Mouse (Mus musculus): ENCODE measurements around the gene Prn. TPM values are rescaled to one million over a fixed set of nuclear protein-coding genes. Genes with fewer than 3 reads are reported as not detected.

Prn gene
- polyA plus RNA-seq, 1 experiment from 2014 or later, result not detected

GRCm38 (mm10) chr2:131905025-131905424 lies 4.7 kb upstream of the Prn start:
- Histone ChIP-seq H3K36me3 (ENCODE audit: control insufficient read depth, insufficient read depth) (no peaks in the 10 kb centered on the region), H3K9ac (replicated peaks; ENCODE audit: low read depth, low read length) (no peak overlapping the region), H3K9me3 (ENCODE audit: control insufficient read depth, low read length) (no peaks in the 10 kb centered on the region), H3K4me2 (ENCODE audit: low read length) (no peak overlapping the region), H3K4me1 (replicated peaks; ENCODE audit: control insufficient read depth, insufficient read depth, low read length) (peaks cover 4% of the 10 kb centered on the region; the same call in 1 of the 2 replicates), H3K4me3 (replicated peaks; ENCODE audit: low read length) (no peak overlapping the region), H3K27ac (ENCODE audit: low read length) (no peak overlapping the region), H3K27me3 (replicated peaks; ENCODE audit: control insufficient read depth, insufficient read depth, low read length) (no peaks in the 10 kb centered on the region)
- no peak for ATAC-seq
- WGBS, result 61% methylated on average over 5 of the region's 5 CpGs

- no peak for ATAC-seq
- Histone ChIP-seq H3K36me3 (ENCODE audit: control insufficient read depth, insufficient read depth) (no peaks in the 10 kb centered on the region), H3K4me3 (replicated peaks; ENCODE audit: low read length) (no peak overlapping the region), H3K4me1 (replicated peaks; ENCODE audit: control insufficient read depth, insufficient read depth, low read length) (peaks cover 4% of the 10 kb centered on the region; the same call in 1 of the 2 replicates), H3K27ac (ENCODE audit: low read length) (no peak overlapping the region), H3K4me2 (ENCODE audit: low read length) (no peak overlapping the region), H3K9me3 (ENCODE audit: control insufficient read depth, low read length) (no peaks in the 10 kb centered on the region), H3K9ac (replicated peaks; ENCODE audit: low read depth, low read length) (no peak overlapping the region), H3K27me3 (replicated peaks; ENCODE audit: control insufficient read depth, insufficient read depth, low read length) (no peaks in the 10 kb centered on the region)
- WGBS, result 50% methylated on average over 6 of the region's 6 CpGs
These were observed 4.0 kb upstream of the Prn start for GRCm38 (mm10) chr2:131905776-131906175.

- ATAC-seq, result no peak
- H3K9me3 ChIP-seq (ENCODE audit: control insufficient read depth, low read length), result no peaks in the 10 kb centered on the region
- peaks cover 4% of the 10 kb centered on the region for H3K4me1 ChIP-seq (replicated peaks; ENCODE audit: control insufficient read depth, insufficient read depth, low read length)
- no peak overlapping the region for H3K4me3 ChIP-seq (replicated peaks; ENCODE audit: low read length)
- H3K36me3 ChIP-seq (ENCODE audit: control insufficient read depth, insufficient read depth), result no peaks in the 10 kb centered on the region
- 89% methylated on average over 3 of the region's 3 CpGs for WGBS
- no peak overlapping the region for H3K9ac ChIP-seq (replicated peaks; ENCODE audit: low read depth, low read length)
- H3K4me2 ChIP-seq (ENCODE audit: low read length), result no peak overlapping the region
- no peak overlapping the region for H3K27ac ChIP-seq (ENCODE audit: low read length)
- no peaks in the 10 kb centered on the region for H3K27me3 ChIP-seq (replicated peaks; ENCODE audit: control insufficient read depth, insufficient read depth, low read length)
These were observed 3.5 kb upstream of the Prn start for GRCm38 (mm10) chr2:131906266-131906665.

GRCm38 (mm10) chr2:131906846-131907245 lies 2.9 kb upstream of the Prn start:
- H3K9me3 ChIP-seq (ENCODE audit: control insufficient read depth, low read length), result no peaks in the 10 kb centered on the region
- whole genome bisulfite sequencing, result 76% methylated on average over 1 of the region's 1 CpGs
- no peaks in the 10 kb centered on the region for H3K36me3 ChIP-seq (ENCODE audit: control insufficient read depth, insufficient read depth)
- H3K27ac ChIP-seq (ENCODE audit: low read length), result no peak overlapping the region
- peaks cover 9% of the 10 kb centered on the region for H3K4me1 ChIP-seq (replicated peaks; ENCODE audit: control insufficient read depth, insufficient read depth, low read length)
- no peak for ATAC-seq
- H3K27me3 ChIP-seq (replicated peaks; ENCODE audit: control insufficient read depth, insufficient read depth, low read length), result no peaks in the 10 kb centered on the region
- no peak overlapping the region for H3K4me3 ChIP-seq (replicated peaks; ENCODE audit: low read length)
- H3K4me2 ChIP-seq (ENCODE audit: low read length), result no peak overlapping the region
- H3K9ac ChIP-seq (replicated peaks; ENCODE audit: low read depth, low read length), result no peak overlapping the region

GRCm38 (mm10) chr2:131907311-131907710 lies 2.4 kb upstream of the Prn start:
- Histone ChIP-seq H3K9me3 (ENCODE audit: control insufficient read depth, low read length) (no peaks in the 10 kb centered on the region), H3K27me3 (replicated peaks; ENCODE audit: control insufficient read depth, insufficient read depth, low read length) (no peaks in the 10 kb centered on the region), H3K27ac (ENCODE audit: low read length) (no peak overlapping the region), H3K4me2 (ENCODE audit: low read length) (no peak overlapping the region), H3K4me3 (replicated peaks; ENCODE audit: low read length) (no peak overlapping the region), H3K4me1 (replicated peaks; ENCODE audit: control insufficient read depth, insufficient read depth, low read length) (peaks cover 12% of the 10 kb centered on the region), H3K36me3 (ENCODE audit: control insufficient read depth, insufficient read depth) (no peaks in the 10 kb centered on the region), H3K9ac (replicated peaks; ENCODE audit: low read depth, low read length) (no peak overlapping the region)
- 83% methylated on average over 5 of the region's 5 CpGs for WGBS
- no peak for ATAC-seq

- ATAC-seq, result no peak
- Histone ChIP-seq H3K4me2 (ENCODE audit: low read length) (no peak overlapping the region), H3K9me3 (ENCODE audit: control insufficient read depth, low read length) (no peaks in the 10 kb centered on the region), H3K9ac (replicated peaks; ENCODE audit: low read depth, low read length) (no peak overlapping the region), H3K4me3 (replicated peaks; ENCODE audit: low read length) (no peak overlapping the region), H3K4me1 (replicated peaks; ENCODE audit: control insufficient read depth, insufficient read depth, low read length) (peaks cover 20% of the 10 kb centered on the region), H3K27me3 (replicated peaks; ENCODE audit: control insufficient read depth, insufficient read depth, low read length) (no peaks in the 10 kb centered on the region), H3K27ac (ENCODE audit: low read length) (no peak overlapping the region), H3K36me3 (ENCODE audit: control insufficient read depth, insufficient read depth) (no peaks in the 10 kb centered on the region)
- 88% methylated on average over 7 of the region's 7 CpGs for WGBS
These were observed 1.4 kb upstream of the Prn start for GRCm38 (mm10) chr2:131908351-131908861.

- no peak overlapping the region for H3K4me3 ChIP-seq (replicated peaks; ENCODE audit: low read length)
- WGBS, result 76% methylated on average over 1 of the region's 1 CpGs
These were observed 851 bp upstream of the Prn start for GRCm38 (mm10) chr2:131908906-131909305.

GRCm38 (mm10) chr2:131910847-131911246 lies 1.1 kb downstream of the Prn start:
- H3K4me1 ChIP-seq (replicated peaks; ENCODE audit: control insufficient read depth, insufficient read depth, low read length), result peaks cover 26% of the 10 kb centered on the region
- no peak overlapping the region; the same call in 1 of the 2 replicates for H3K27ac ChIP-seq (ENCODE audit: low read length)
- H3K4me3 ChIP-seq (replicated peaks; ENCODE audit: low read length), result peak overlapping the region; percentile 76
- no peak for ATAC-seq
- WGBS, result 40% methylated on average over 2 of the region's 2 CpGs
- H3K9ac ChIP-seq (replicated peaks; ENCODE audit: low read depth, low read length), result peak overlapping the region; percentile 92
- peak overlapping the region; percentile 52 for H3K4me2 ChIP-seq (ENCODE audit: low read length)
- H3K36me3 ChIP-seq (ENCODE audit: control insufficient read depth, insufficient read depth), result peaks cover 2% of the 10 kb centered on the region
- no peaks in the 10 kb centered on the region for H3K27me3 ChIP-seq (replicated peaks; ENCODE audit: control insufficient read depth, insufficient read depth, low read length)
- H3K9me3 ChIP-seq (ENCODE audit: control insufficient read depth, low read length), result no peaks in the 10 kb centered on the region

More at GRCm38 (mm10) chr2:131908906-131909305, 851 bp upstream of the Prn start:
- no peak overlapping the region for H3K27ac ChIP-seq (ENCODE audit: low read length)
- H3K9me3 ChIP-seq (ENCODE audit: control insufficient read depth, low read length), result no peaks in the 10 kb centered on the region
- no peaks in the 10 kb centered on the region for H3K36me3 ChIP-seq (ENCODE audit: control insufficient read depth, insufficient read depth)
- no peak overlapping the region for H3K9ac ChIP-seq (replicated peaks; ENCODE audit: low read depth, low read length)
- no peak for ATAC-seq
- peak overlapping the region; percentile 52 for H3K4me2 ChIP-seq (ENCODE audit: low read length)
- no peaks in the 10 kb centered on the region for H3K27me3 ChIP-seq (replicated peaks; ENCODE audit: control insufficient read depth, insufficient read depth, low read length)
- H3K4me1 ChIP-seq (replicated peaks; ENCODE audit: control insufficient read depth, insufficient read depth, low read length), result peaks cover 25% of the 10 kb centered on the region

- Histone ChIP-seq H3K9ac (replicated peaks; ENCODE audit: low read depth, low read length) (peak overlapping the region; percentile 9), H3K36me3 (ENCODE audit: control insufficient read depth, insufficient read depth) (peaks cover 7% of the 10 kb centered on the region), H3K4me2 (ENCODE audit: low read length) (peak overlapping the region; percentile 52), H3K4me1 (replicated peaks; ENCODE audit: control insufficient read depth, insufficient read depth, low read length) (peaks cover 26% of the 10 kb centered on the region), H3K27me3 (replicated peaks; ENCODE audit: control insufficient read depth, insufficient read depth, low read length) (no peaks in the 10 kb centered on the region), H3K9me3 (ENCODE audit: control insufficient read depth, low read length) (no peaks in the 10 kb centered on the region), H3K4me3 (replicated peaks; ENCODE audit: low read length) (peak overlapping the region; percentile 76), H3K27ac (ENCODE audit: low read length) (peak overlapping the region; percentile 5; the same call in 1 of the 2 replicates)
- WGBS, result 21% methylated on average over 4 of the region's 4 CpGs
- ATAC-seq, result no peak
These were observed 1.6 kb downstream of the Prn start for GRCm38 (mm10) chr2:131911341-131911740.
